In the genomic region with DNA sequence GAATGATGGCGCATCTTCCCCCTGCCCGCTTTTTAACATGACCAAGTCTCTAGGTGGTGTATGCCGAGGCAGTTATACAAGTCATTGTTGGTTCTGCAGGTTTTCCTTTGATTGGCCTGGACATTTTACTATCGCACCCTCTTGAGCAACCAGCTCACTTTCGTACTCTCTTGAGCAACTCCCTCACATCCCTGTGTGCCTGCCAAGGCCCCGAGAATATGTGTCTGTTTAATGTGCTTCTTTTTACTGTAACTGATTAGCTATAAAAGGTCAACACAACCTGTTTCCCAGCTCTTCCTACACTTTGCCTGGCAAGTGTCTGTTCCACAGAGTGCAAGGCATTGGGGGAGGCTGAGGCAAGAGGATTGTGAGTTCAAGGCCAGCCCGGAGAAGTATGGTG, we compare ENCODE assay signal across 12 mouse cellular contexts.
DNase-seq lines count a peak whose midpoint lies in the region; ATAC-seq and TF ChIP-seq lines count a peak whose summit lies in the region.
"Had no signal": no experiment of that assay in that cellular context is flagged by ENCODE, and none has a peak within 500 bp of the region (broad histone marks: within the 10 kb centered on the region; RNA-seq: fewer than 3 reads in every experiment).

No protein-coding gene starts in this region.

- no peak overlapping the region for H3K4me2 ChIP-seq in hindbrain, embryonic 12.5 days (replicated peaks)
- H3K4me2 ChIP-seq in hindbrain, embryonic 14.5 days (replicated peaks), result no peak overlapping the region
- H3K4me2 ChIP-seq in liver, postnatal 0 days (ENCODE audit: low read depth, low read length), result no peak overlapping the region
- H3K4me2 ChIP-seq in liver, embryonic 11.5 days, result no peak overlapping the region

- no peaks in the 10 kb centered on the region for H3K27me3 ChIP-seq in hindbrain, embryonic 12.5 days
- no peaks in the 10 kb centered on the region for H3K27me3 ChIP-seq in hindbrain, embryonic 14.5 days (ENCODE audit: control insufficient read depth, insufficient read depth, low read length)
- H3K27me3 ChIP-seq in liver, postnatal 0 days (ENCODE audit: insufficient read depth, low read length), result 0 out of 2 replicates have a peak, but pooled peaks cover 4% of the 10 kb centered on the region
- peaks cover 3% of the 10 kb centered on the region; the same call in 1 of the 2 replicates for H3K27me3 ChIP-seq in liver, embryonic 11.5 days (replicated peaks; ENCODE audit: control insufficient read depth, insufficient read depth, low read length)
- no peaks in the 10 kb centered on the region; the same call in 1 of the 2 replicates for H3K27me3 ChIP-seq in cerebellum, adult 2 months (ENCODE audit: control insufficient read depth, insufficient read depth, low read length)

- no peak overlapping the region for H3K4me3 ChIP-seq in hindbrain, embryonic 12.5 days
- H3K4me3 ChIP-seq in hindbrain, embryonic 14.5 days (replicated peaks; ENCODE audit: low read length), result no peak overlapping the region
- no peak overlapping the region for H3K4me3 ChIP-seq in liver, postnatal 0 days (ENCODE audit: low read depth, low read length)
- no peak overlapping the region for H3K4me3 ChIP-seq in liver, embryonic 11.5 days (ENCODE audit: low read depth, low read length)
- H3K4me3 ChIP-seq in cerebellum, adult 2 months (replicated peaks; ENCODE audit: insufficient read depth, low read depth, low read length), result no peak overlapping the region

- TF ChIP-seq CTCF in liver, postnatal 0 days (IDR thresholded peaks at IDR 0.05; ENCODE audit: low read depth), result no peak
- TF ChIP-seq CTCF in cerebellum, adult 2 months (IDR thresholded peaks at IDR 0.05; ENCODE audit: borderline replicate concordance, insufficient read depth, low read depth, low read length), result no peak

- peak overlapping the region; percentile 66 for H3K27ac ChIP-seq in hindbrain, embryonic 12.5 days
- H3K27ac ChIP-seq in hindbrain, embryonic 14.5 days, result no peak overlapping the region
- no peak overlapping the region for H3K27ac ChIP-seq in liver, postnatal 0 days (ENCODE audit: low read depth)
- no peak overlapping the region for H3K27ac ChIP-seq in liver, embryonic 11.5 days (ENCODE audit: low read depth, low read length)
- H3K27ac ChIP-seq in cerebellum, adult 2 months (ENCODE audit: insufficient read depth, low read length), result no peak overlapping the region

- H3K9me3 ChIP-seq in hindbrain, embryonic 12.5 days (replicated peaks), result no peaks in the 10 kb centered on the region
- H3K9me3 ChIP-seq in hindbrain, embryonic 14.5 days (ENCODE audit: control insufficient read depth, low read length), result no peaks in the 10 kb centered on the region
- no peaks in the 10 kb centered on the region for H3K9me3 ChIP-seq in liver, postnatal 0 days (ENCODE audit: low read length)
- no peaks in the 10 kb centered on the region for H3K9me3 ChIP-seq in liver, embryonic 11.5 days (ENCODE audit: control insufficient read depth, low read length)

- DNase-seq in adrenal gland, adult 2 months, result peak; percentile 11
- DNase-seq in adrenal gland, adult 8-10 months, result no peak
- DNase-seq in hindbrain, embryonic 14.5 days (ENCODE audit: low spot score), result no peak
- DNase-seq in liver, postnatal 0 days, result no peak
- no peak for DNase-seq in liver, embryonic 11.5 days (ENCODE audit: low spot score)
- DNase-seq in lung, postnatal 14 days, result peak; percentile 9
- no peak for DNase-seq in cerebellum, adult 2 months
- DNase-seq: cerebellum, postnatal 10 days; heart, postnatal 4 days had no signal

- ATAC-seq in hindbrain, embryonic 12.5 days (ENCODE audit: low FRiP score), result no peak
- no peak for ATAC-seq in hindbrain, embryonic 14.5 days (ENCODE audit: low FRiP score)
- peak; percentile 71 for ATAC-seq in liver, postnatal 0 days
- ATAC-seq in liver, embryonic 11.5 days (replicated peaks; ENCODE audit: low FRiP score), result no peak
- ATAC-seq: intestine, embryonic 16.5 days; Patski had no signal

- TF ChIP-seq POLR2A in cerebellum, adult 2 months (IDR thresholded peaks at IDR 0.05; ENCODE audit: borderline replicate concordance, insufficient read depth, low read length), result no peak

- H3K4me1 ChIP-seq in hindbrain, embryonic 12.5 days, result peaks cover 58% of the 10 kb centered on the region
- peaks cover 46% of the 10 kb centered on the region for H3K4me1 ChIP-seq in hindbrain, embryonic 14.5 days (replicated peaks; ENCODE audit: control insufficient read depth, insufficient read depth, low read length)
- H3K4me1 ChIP-seq in liver, postnatal 0 days (ENCODE audit: insufficient read depth), result peaks cover 5% of the 10 kb centered on the region; the same call in 1 of the 2 replicates
- peaks cover 12% of the 10 kb centered on the region for H3K4me1 ChIP-seq in liver, embryonic 11.5 days (replicated peaks; ENCODE audit: control insufficient read depth, insufficient read depth, low read length)
- no peaks in the 10 kb centered on the region for H3K4me1 ChIP-seq in cerebellum, adult 2 months (ENCODE audit: control insufficient read depth, insufficient read depth, low read length)

- TF ChIP-seq EP300 in liver, postnatal 0 days (IDR thresholded peaks at IDR 0.05; ENCODE audit: low read depth), result no peak

- 91% methylated on average over 7 of the region's 7 CpGs for WGBS in hindbrain, embryonic 12.5 days
- WGBS in hindbrain, embryonic 14.5 days, result 83% methylated on average over 7 of the region's 7 CpGs
- 62% methylated on average over 7 of the region's 7 CpGs for WGBS in liver, postnatal 0 days (ENCODE audit: insufficient replicate concordance)
- 80% methylated on average over 7 of the region's 7 CpGs for WGBS in liver, embryonic 11.5 days
- WGBS in cerebellum, adult 2 months, result 97% methylated on average over 7 of the region's 7 CpGs

- no peaks in the 10 kb centered on the region for H3K36me3 ChIP-seq in hindbrain, embryonic 12.5 days
- no peaks in the 10 kb centered on the region for H3K36me3 ChIP-seq in hindbrain, embryonic 14.5 days (replicated peaks; ENCODE audit: control insufficient read depth, insufficient read depth)
- H3K36me3 ChIP-seq in liver, postnatal 0 days (replicated peaks; ENCODE audit: insufficient read depth, low read length), result no peaks in the 10 kb centered on the region
- H3K36me3 ChIP-seq in liver, embryonic 11.5 days (ENCODE audit: control insufficient read depth, insufficient read depth, low read length), result no peaks in the 10 kb centered on the region

- no peak overlapping the region for H3K9ac ChIP-seq in hindbrain, embryonic 12.5 days
- no peak overlapping the region for H3K9ac ChIP-seq in hindbrain, embryonic 14.5 days
- H3K9ac ChIP-seq in liver, postnatal 0 days (replicated peaks), result no peak overlapping the region
- H3K9ac ChIP-seq in liver, embryonic 11.5 days (ENCODE audit: low read depth, low read length), result no peak overlapping the region

Comparison
In these comparisons a context has a peak if more than half of its experiments do, and no peak if none do; other contexts are left out.
1. DNase-seq: peak in adrenal gland, adult 2 months (single experiment) and lung, postnatal 14 days (single experiment); none in adrenal gland, adult 8-10 months (single experiment), hindbrain, embryonic 14.5 days (single experiment), liver, postnatal 0 days (single experiment), liver, embryonic 11.5 days (single experiment) and cerebellum, adult 2 months (0 of 2).